Mouse (Mus musculus): ENCODE measurements around the gene S100a8. TPM values are rescaled to one million over a fixed set of nuclear protein-coding genes. Genes with fewer than 3 reads are reported as not detected.
A peak's percentile ranks its signal among the peaks of the same experiment; 100 is the strongest.

S100a8 gene
- not detected for polyA plus RNA-seq (2021)

DNA sequence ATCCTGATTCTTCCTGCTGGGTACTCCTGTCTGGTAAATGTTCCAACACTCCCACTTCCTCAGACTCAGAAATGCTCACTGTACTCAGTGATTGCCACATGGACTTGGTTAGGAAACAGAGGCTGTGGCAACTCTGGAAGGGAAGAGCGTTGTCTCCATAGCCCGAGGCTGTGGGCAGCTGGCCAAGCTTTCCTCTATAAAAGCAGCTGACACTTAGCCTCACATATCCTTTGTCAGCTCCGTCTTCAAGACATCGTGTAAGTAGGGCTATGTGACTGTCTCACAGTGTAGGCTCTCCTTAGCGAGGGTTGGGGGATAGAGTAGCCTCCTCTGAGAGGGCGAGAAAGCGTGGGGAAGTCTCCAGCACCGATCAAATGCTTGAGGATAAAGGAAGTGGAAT is at the start of gene S100a8:
TSS of gene S100a8 (plus strand) at position 133 of the 400 bp plus-strand sequence.
- POLR2A ChIA-PET = no interaction called here
- ATAC-seq (peak; percentile 37), DNase-seq (ENCODE audit: low read depth, low spot score) (peak; percentile 46)
- no peak for TF ChIP-seq CTCF (IDR thresholded peaks at IDR 0.05)
- H3K27me3 ChIP-seq = peaks cover 22% of the 10 kb centered on the region
- in situ Hi-C loops (cut with MboI; ENCODE audit: low pct_unique_long_range_greater_than_20kb) = no loop called here
- CTCF ChIA-PET = interaction anchor here (0.8 to 2.5 kb wide), 4 partner anchors 8 to 41 kb away, joined by 3 to 13 read pairs (median 4); no protein-coding TSS in a partner anchor

- POLR2A ChIA-PET = interaction anchor here (1.3 kb wide), 1 partner anchor 9 kb away, joined by 3 read pairs; no protein-coding TSS in a partner anchor
- no peak for ATAC-seq
- no peak for TF ChIP-seq CTCF (IDR thresholded peaks at IDR 0.05)
- CTCF ChIA-PET = interaction anchor here (0.8 to 8.3 kb wide), 6 partner anchors 10 to 132 kb away, joined by 3 to 76 read pairs (median 6); partner anchors contain the start of gene Snapin
- H3K27me3 ChIP-seq = no peaks in the 10 kb centered on the region
- in situ Hi-C loops (cut with MboI; ENCODE audit: low pct_unique_long_range_greater_than_20kb) = no loop called here
- no peak for DNase-seq (ENCODE audit: low read depth, low spot score)
Measured at GRCm38 (mm10) chr3:90621552-90621951, 47.2 kb upstream of the S100a8 start.

DNA sequence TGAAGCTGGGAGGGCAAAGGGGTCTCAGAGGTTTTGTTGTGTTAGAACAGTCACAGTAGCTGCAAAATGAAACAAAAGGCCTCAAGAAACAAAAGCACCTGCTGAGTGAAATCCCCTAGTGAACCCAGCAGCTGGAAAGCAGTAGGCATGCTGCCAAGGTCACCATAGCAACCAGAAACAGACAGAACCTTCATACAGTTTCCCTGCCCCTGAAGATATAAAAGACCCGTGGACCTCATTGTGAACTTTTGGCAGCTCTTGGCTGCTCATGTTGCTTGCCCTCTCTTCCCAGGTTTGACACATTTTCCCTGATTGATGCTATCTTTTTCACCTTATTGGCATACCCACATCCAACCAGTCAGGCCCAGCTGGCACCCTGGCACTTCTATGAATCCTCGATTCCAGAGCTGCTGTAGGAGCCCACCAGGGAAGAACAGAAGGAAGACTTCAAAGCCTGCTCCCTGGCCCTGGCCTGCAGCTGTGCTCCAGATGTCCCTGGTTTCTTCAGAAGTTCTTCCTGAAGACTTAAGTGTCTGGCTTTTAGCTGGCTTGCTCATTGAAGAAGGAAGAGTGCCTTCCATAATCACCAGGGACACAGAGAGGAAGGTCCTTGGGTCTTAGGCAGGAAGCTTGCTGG is 45.2 kb upstream of the S100a8 start:
- DNase-seq (ENCODE audit: low read depth, low spot score) (no peak), ATAC-seq (no peak)
- TF ChIP-seq CTCF (IDR thresholded peaks at IDR 0.05) = no peak
- in situ Hi-C loops (cut with MboI; ENCODE audit: low pct_unique_long_range_greater_than_20kb) = no loop called here
- ChIA-PET POLR2A (interaction anchor here (0.9 to 1.1 kb wide), 2 partner anchors 36 to 123 kb away, joined by 3 to 5 read pairs; no protein-coding TSS in a partner anchor), CTCF (interaction anchor here (1.2 to 2.5 kb wide), 7 partner anchors 10 to 40 kb away, joined by 3 to 9 read pairs (median 5); partner anchors contain the start of gene S100a7a)
- H3K27me3 ChIP-seq = no peaks in the 10 kb centered on the region

DNA sequence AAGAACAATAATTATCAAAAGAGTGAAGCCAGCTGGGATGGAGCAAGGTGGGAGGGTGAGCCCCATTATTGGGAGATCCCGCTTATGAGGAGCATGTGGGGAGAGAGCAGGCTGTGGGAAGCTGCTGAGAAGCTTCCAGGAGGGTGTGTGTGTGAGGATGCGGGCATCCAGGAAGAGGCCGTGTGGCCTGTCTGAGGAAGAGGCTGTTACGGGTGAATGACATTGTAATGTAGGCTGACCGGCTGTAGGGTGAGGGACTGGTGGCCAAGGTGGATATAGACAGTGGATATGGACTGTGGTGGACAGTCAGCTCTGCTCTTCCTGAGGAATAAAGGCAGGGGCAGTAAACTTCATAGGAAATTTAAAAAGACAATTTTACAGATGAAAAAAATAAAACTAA is 43.3 kb upstream of the S100a8 start:
- CTCF ChIA-PET = no interaction called here
- ATAC-seq (no peak), DNase-seq (ENCODE audit: low read depth, low spot score) (no peak)
- POLR2A ChIA-PET = no interaction called here
- TF ChIP-seq CTCF (IDR thresholded peaks at IDR 0.05) = no peak
- in situ Hi-C loops (cut with MboI; ENCODE audit: low pct_unique_long_range_greater_than_20kb) = no loop called here
- H3K27me3 ChIP-seq = no peaks in the 10 kb centered on the region

GRCm38 (mm10) chr3:90626266-90627021 is 42.3 kb upstream of the S100a8 start:
- DNase-seq (ENCODE audit: low read depth, low spot score) = no peak
- H3K27me3 ChIP-seq = no peaks in the 10 kb centered on the region
- ATAC-seq = no peak
- in situ Hi-C loops (cut with MboI; ENCODE audit: low pct_unique_long_range_greater_than_20kb) = no loop called here
- CTCF ChIA-PET = interaction anchor here (1.2 kb wide), 1 partner anchor 14 kb away, joined by 3 read pairs; no protein-coding TSS in a partner anchor
- no peak for TF ChIP-seq CTCF (IDR thresholded peaks at IDR 0.05)
- POLR2A ChIA-PET = no interaction called here

- no peak for TF ChIP-seq CTCF (IDR thresholded peaks at IDR 0.05)
- no peaks in the 10 kb centered on the region for H3K27me3 ChIP-seq
- POLR2A ChIA-PET = interaction anchor here (0.6 to 1.3 kb wide), 4 partner anchors 12 to 152 kb away, joined by 3 to 5 read pairs (median 4); partner anchors contain the start of gene Ilf2
- CTCF ChIA-PET = interaction anchor here (1.2 to 9.6 kb wide), 9 partner anchors 9 to 137 kb away, joined by 3 to 76 read pairs (median 5); partner anchors contain the start of genes S100a14 and Snapin
- ATAC-seq = no peak
- no peak for DNase-seq (ENCODE audit: low read depth, low spot score)
- in situ Hi-C loops (cut with MboI; ENCODE audit: low pct_unique_long_range_greater_than_20kb) = no loop called here
Measured at GRCm38 (mm10) chr3:90627366-90627765, 41.4 kb upstream of the S100a8 start.

DNA sequence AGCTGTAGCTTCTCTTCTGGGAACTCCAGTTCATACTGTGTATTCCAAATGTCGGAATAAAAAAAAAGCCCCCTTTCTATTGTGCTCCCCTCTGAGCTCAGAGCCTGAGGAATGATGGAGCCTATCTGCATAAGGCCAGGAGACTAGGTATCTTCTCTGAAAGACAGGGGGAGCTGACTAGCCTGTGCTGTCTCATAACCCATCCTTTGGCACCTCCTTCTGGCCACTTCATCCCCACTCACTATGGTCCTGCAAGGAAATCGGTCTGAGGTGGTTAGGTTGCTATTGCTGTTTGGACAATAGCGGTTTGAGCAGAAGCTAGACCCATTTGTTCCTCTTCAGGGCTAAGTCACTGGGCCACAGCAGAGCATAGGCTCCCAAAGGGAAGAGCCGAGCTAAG is 41.0 kb upstream of the S100a8 start:
- no peaks in the 10 kb centered on the region for H3K27me3 ChIP-seq
- CTCF ChIA-PET = interaction anchor here (0.8 to 9.6 kb wide), 11 partner anchors 10 to 137 kb away, joined by 3 to 76 read pairs (median 5); partner anchors contain the start of genes S100a14 and Snapin
- in situ Hi-C loops (cut with MboI; ENCODE audit: low pct_unique_long_range_greater_than_20kb) = no loop called here
- peak; percentile 17 for ATAC-seq
- POLR2A ChIA-PET = interaction anchor here (0.5 to 1.3 kb wide), 8 partner anchors 10 to 152 kb away, joined by 3 to 7 read pairs (median 4); partner anchors contain the start of gene Ilf2
- peak; percentile 62 for TF ChIP-seq CTCF (IDR thresholded peaks at IDR 0.05)
- no peak for DNase-seq (ENCODE audit: low read depth, low spot score)

DNA sequence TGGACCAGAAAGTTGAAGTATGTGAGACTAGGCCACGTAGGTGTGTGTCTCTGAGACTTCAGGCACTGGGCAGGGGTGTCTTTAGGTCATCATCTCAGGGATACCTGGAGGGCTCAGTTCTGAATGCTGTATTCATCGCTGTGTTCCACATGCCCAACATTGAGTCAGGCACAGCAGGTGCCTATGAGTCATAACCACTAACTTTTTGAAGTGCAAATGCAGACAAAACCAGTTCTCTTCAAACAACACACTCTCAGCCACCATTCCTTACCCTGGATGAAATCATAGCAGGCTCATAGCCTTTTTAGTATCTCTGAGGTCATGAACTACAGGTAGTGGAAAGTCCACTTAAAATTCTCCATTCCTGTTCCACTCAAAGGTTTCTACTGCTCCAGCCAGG is 39.5 kb upstream of the S100a8 start:
- POLR2A ChIA-PET = no interaction called here
- in situ Hi-C loops (cut with MboI; ENCODE audit: low pct_unique_long_range_greater_than_20kb) = no loop called here

DNA sequence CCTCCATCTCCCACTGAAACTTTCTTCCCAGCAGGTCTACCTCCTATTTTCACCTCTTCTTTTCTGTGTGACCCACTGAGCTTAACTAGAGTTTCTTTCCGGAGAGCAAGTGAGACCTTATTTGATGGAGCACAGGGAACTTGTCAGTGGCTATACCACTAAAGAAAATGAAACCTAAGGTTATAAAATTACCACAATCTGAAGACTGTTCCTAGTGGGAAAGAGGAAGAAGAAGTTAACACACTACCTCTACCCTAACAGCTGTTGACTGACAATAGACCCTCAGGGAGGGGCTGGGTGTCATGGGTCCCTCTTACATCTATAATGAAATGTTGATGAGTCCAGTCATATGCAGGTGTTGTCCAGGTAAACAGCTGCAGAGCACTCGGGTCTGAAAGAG is 36.8 kb upstream of the S100a8 start:
- ATAC-seq = no peak
- no peaks in the 10 kb centered on the region for H3K27me3 ChIP-seq
- DNase-seq (ENCODE audit: low read depth, low spot score) = no peak
- TF ChIP-seq CTCF (IDR thresholded peaks at IDR 0.05) = no peak
- in situ Hi-C loops (cut with MboI; ENCODE audit: low pct_unique_long_range_greater_than_20kb) = no loop called here
- POLR2A ChIA-PET = no interaction called here
- CTCF ChIA-PET = interaction anchor here (1.4 to 9.6 kb wide), 9 partner anchors 7 to 156 kb away, joined by 3 to 76 read pairs (median 7); partner anchors contain the start of genes Ilf2 and S100a7a

More for the DNA sequence above, 39.5 kb upstream of the S100a8 start:
- CTCF ChIA-PET = interaction anchor here (1.6 to 9.6 kb wide), 3 partner anchors 11 to 80 kb away, joined by 5 to 76 read pairs (median 7); no protein-coding TSS in a partner anchor
- ATAC-seq = peak; percentile 82
- no peaks in the 10 kb centered on the region for H3K27me3 ChIP-seq
- TF ChIP-seq CTCF (IDR thresholded peaks at IDR 0.05) = no peak
- peak; percentile 93 for DNase-seq (ENCODE audit: low read depth, low spot score)

DNA sequence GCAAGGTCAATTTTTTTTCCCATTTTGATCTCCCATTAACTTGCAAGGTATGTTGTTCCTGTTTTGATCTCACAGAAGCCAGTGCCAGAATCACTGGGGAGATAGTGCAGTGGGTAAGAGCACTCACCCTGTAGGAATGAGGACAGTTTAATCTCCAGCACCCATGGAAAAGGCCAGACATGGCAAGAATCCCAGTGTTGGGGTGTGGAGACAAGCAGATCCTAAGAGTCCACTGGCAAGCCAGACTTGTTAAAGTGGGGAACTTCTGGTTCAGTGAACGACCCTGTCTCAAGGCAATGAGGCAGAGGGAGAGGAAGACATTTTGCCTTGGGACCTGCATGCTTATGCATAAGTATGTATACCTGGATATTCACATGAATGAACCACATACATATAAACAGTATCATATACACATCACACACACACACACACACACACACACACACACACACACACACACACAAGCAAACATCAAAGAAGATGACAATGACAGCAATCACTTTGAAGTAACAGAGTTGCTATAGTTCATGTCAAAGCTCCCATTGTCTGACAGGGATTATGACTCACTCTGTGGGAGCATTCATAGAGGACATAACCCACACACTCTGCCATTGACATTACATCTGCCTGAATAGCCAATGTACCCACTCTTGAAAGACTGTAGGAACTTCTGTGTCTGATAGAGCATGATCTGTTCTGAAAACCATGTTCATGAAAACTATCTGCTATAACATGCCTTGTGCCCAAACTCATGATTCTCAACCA is 30.1 kb upstream of the S100a8 start:
- ATAC-seq = no peak
- H3K27me3 ChIP-seq = no peaks in the 10 kb centered on the region
- no peak for TF ChIP-seq CTCF (IDR thresholded peaks at IDR 0.05)
- DNase-seq (ENCODE audit: low read depth, low spot score) = no peak
- ChIA-PET CTCF (interaction anchor here (0.9 to 2.1 kb wide), 8 partner anchors 7 to 137 kb away, joined by 3 to 6 read pairs (median 4); partner anchors contain the start of gene S100a7a), POLR2A (no interaction called here)
- in situ Hi-C loops (cut with MboI; ENCODE audit: low pct_unique_long_range_greater_than_20kb) = no loop called here
